Mouse (Mus musculus): ENCODE measurements around the gene Klf7.

Klf7 gene

GRCm38 (mm10) chr1:64020672-64021635, 101.1 kb downstream of the Klf7 start:
- DNase-seq (ENCODE audit: low spot score) = no peak

GRCm38 (mm10) chr1:64019127-64019635, 102.9 kb downstream of the Klf7 start:
- no peak for DNase-seq (ENCODE audit: low spot score)

GRCm38 (mm10) chr1:64018466-64019077, 103.5 kb downstream of the Klf7 start:
- no peak for DNase-seq (ENCODE audit: low spot score)

DNA sequence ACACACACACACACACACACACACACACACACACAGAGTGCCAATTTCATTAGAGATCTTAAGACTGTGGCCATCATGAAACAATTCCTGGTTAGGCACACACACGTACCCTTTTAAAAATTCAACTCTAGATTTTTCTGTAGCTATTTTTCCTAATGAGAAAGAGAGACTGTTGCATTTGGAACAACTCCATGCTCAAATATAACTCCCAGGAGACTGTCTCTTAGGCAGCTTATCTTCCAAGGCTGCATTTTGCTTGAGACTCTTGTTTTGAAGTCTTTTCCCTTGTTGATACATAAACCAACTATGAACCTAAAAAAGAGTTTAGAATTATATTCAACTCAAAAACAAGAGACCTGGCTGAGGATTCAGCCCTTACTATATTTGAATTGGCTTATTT, 108.0 kb downstream of the Klf7 start:
- peak; percentile 59 for DNase-seq (ENCODE audit: low spot score)

- DNase-seq (ENCODE audit: low spot score) = no peak
These were observed 113.1 kb downstream of the Klf7 start for GRCm38 (mm10) chr1:64008994-64009393.

- DNase-seq (ENCODE audit: low spot score) = no peak
These were observed 114.1 kb downstream of the Klf7 start for GRCm38 (mm10) chr1:64008031-64008430.

- no peak for DNase-seq (ENCODE audit: low spot score)
These were observed 116.9 kb downstream of the Klf7 start for GRCm38 (mm10) chr1:64005194-64005593.

DNA sequence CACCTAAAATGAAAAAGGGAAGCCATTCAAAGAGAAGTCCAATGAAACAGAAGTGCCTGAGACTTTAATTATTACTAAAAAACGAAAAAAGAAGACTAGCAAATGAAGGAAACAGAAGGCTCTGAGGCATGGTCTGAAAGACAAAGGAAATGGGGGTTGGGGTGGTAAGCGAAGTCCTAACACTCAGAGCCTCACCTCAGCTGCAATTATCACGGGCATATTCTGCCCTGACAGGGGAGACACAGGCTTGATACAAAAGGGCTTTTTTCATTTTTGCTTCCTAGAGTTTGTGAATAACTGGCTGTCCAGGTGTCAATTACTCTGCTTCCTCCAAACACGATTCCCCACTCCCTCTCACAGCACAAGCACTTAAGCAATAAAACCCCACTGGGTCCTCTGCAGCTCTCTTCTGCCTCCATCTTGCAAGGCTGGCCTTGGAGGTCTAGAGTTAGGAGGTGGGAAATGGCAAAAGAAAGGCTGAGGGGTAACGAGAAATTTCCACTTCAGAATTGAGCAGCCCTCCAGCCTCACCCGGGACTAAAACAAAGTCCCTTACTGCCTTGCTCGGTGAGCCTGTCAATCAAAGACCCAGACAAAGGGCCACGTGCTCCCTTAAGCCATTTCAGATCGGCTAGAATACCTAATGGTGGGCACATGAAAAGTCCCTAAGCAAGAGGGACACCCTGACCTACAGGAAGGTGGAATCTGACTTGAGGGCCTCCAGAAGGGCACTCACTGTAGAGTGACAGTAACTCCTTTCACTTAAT, 118.4 kb downstream of the Klf7 start:
- DNase-seq (ENCODE audit: low spot score) = no peak

DNA sequence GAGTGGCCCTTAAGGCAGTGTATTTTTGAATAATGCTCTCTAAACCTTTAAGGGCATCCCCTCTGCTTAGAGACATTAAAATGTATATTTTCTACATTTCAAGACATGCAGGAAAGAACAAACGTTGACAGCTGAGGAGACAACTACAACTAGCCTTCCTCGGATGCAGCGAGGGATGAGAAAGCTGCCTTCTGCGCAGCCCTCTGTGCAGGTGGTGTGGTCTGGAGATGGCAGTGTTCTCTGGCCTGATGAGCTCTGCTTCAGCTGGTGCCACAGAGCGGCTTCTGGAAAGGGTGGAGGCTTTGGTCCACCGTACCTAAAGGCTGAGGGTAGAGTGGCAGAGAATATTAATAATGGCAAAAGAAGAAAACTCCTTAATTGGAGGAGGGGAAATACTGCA, 120.0 kb downstream of the Klf7 start:
- no peak for DNase-seq (ENCODE audit: low spot score)

DNA sequence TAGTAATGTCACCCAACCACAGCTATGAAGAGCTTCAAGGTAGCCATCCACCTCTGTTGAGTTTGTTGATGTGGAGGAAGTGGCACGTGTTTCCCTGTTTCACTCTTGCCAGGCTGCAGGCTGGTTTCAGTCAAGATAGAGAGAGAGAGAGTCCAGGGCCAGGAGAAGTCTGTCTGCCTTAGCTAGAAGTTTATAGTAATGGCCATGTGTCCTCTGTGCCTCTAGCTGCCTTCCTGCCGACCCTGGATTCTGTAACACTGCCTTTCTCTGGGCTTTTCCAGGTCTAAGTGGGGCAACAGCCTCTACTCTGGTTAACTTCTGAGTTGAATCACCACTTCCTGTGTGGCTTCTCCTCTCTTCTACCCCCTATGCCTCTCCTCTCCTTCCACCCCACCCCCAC, 121.5 kb downstream of the Klf7 start:
- no peak for DNase-seq (ENCODE audit: low spot score)

GRCm38 (mm10) chr1:63999481-63999880, 122.6 kb downstream of the Klf7 start:
- DNase-seq (ENCODE audit: low spot score) = peak; percentile 88

GRCm38 (mm10) chr1:63998901-63999300, 123.2 kb downstream of the Klf7 start:
- DNase-seq (ENCODE audit: low spot score) = peak; percentile 19

DNA sequence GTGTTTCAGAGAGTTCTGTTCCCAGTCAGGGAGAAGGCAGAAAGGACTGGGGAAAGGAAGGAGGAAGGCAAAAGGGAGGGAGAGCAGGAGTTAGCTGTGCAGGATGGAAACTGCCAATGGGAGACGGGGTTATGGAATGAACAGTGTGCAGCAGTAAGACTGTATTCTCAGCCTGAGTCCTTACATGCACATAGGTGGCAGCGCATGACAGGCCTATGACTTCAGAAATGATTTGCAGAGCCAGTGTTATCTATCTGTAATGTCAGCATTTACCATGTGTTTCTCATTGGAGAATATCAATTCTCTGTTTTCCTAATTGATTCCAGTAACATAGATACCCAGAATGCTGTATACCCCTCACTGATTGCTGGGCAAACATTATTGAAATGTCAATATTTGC, 123.9 kb downstream of the Klf7 start:
- DNase-seq (ENCODE audit: low spot score) = no peak

DNA sequence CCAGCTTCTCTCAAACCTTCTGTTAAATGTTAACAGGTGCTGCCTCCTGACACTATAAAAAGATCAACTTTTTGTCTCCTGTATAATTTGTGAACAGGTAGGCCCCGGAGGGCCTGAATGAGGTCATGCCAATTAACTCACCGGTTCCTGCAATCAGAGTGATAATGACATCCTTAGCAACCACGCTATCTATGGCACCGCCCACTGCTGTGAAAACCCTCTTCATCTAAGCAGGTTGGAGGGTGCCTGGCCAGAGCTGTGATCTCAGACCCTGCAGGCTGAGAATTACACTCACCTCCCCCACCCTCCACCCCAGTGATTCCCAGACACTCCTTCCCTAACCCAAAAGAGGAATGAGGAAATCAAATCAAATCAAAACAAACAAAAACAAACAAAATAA, 126.3 kb downstream of the Klf7 start:
- no peak for DNase-seq (ENCODE audit: low spot score)

DNA sequence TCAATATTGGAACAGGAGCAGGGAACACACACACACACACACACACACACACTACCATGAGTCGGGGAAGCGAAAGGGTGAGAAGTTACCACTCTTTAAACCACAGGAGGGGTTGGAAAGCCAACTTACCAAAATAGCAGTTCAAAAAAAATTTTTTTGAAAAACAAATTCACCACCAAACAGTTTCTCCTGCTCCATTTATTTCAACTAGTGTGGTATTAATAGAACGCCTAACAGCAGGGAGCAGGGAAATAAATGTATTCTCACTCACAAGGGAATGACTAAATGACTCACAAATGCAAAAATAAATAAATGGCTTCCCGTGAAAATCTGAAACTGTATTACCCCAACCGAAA, 127.0 kb downstream of the Klf7 start:
- peak; percentile 5 for DNase-seq (ENCODE audit: low spot score)

DNA sequence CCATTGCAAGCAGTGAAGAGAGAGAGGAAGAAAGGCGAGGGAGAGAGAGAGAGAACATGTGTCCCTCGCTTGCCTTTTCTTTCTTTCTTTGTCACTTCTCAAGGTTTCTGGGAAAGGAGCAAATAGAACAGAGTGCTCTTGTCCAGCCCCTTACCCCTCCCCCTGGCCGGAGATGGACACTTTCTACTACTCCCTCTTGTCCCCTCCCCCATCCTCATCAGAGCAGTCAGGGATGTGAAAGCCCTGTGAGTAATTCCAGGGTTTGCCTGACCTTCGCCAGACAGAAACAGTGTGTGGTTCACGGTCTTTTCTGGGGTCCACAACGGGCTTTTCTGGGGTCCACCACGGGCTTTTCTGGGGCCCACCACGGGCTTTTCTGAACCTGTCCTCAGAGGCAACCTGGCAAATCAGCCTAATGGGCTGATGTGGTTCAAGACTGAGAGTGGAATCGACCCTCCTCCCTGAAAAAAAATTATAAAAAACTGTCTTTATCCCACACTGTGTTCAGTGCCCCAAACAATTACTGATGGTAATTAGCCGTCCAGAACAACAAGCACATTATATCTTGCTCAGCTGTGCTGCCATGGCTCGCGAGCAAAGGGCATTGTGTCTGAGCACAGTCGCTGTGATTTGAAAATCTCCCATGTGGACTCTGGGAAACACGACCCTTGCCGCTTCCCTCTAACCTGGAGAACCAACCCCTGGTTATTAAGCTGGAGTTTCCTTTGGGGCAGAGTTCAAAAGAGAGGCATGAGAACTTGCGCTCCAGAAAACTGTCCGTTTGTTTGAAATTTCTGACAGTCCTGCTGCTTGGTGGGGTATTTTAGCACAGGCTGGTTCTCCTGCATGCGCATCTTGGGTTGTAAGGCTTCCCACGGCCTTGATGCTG, 127.6 kb downstream of the Klf7 start:
- peak; percentile 29 for DNase-seq (ENCODE audit: low spot score)

- DNase-seq (ENCODE audit: low spot score) = peak; percentile 7
These were observed 129.6 kb downstream of the Klf7 start for GRCm38 (mm10) chr1:63992506-63992905.

DNA sequence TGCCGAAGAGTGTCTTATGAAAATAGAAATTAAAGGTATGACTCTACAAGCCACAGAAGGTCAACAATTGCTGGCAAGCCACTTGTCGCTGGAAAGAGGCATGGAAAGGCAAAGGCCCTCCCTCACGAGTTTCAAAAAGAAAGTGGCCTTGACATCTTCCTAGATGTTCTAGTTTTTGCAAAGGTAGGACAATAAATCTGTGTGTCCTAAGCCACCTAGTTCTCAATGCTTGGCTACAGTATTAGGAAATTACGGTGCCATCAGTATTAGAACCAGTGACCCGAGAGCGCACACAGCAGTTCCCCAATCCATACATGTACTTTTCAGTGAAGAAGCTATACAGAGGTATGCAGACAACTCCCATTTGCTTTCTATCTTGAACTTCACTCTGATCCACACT, 131.7 kb downstream of the Klf7 start:
- DNase-seq (ENCODE audit: low spot score) = no peak

- DNase-seq (ENCODE audit: low spot score) = no peak
These were observed 141.3 kb downstream of the Klf7 start for GRCm38 (mm10) chr1:63980733-63981132.
